25 mouse cellular contexts compared by ENCODE assay signal in the genomic region with DNA sequence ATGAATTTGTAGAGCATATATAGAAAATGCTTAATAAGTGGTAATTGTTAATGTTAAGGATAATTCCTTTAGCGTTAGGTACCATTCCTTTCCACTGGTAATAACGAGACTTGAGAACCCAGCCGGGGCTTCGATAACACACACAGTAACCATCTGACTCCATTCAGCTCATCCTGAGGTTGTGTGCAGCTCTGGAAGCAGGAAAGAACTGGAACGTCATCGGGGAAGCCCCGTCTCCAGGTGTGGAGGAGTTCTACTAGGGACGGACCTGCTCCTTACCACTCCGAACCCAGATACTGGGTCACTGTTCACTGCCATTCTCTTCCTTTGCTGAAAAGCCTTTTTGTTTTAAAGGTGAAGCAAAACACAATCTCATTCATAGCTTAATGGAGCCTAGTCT. TPM values are rescaled to one million over a fixed set of nuclear protein-coding genes. Genes with fewer than 3 reads are reported as not detected.
A peak's percentile ranks its signal among the peaks of the same experiment; 100 is the strongest.
DNase-seq lines count a peak whose midpoint lies in the region; ATAC-seq lines count a peak whose summit lies in the region.
"Had no signal": no experiment of that assay in that cellular context is flagged by ENCODE, and none has a peak within 500 bp of the region (broad histone marks: within the 10 kb centered on the region; RNA-seq: fewer than 3 reads in every experiment).

No protein-coding gene starts in this region.

- peak overlapping the region; percentile 22 for H3K4me2 ChIP-seq in forebrain, embryonic 16.5 days (ENCODE audit: low read length)
- H3K4me2 ChIP-seq in forebrain, embryonic 11.5 days (ENCODE audit: low read depth, low read length, severe bottlenecking) = no peak overlapping the region
- H3K4me2 ChIP-seq in limb, embryonic 11.5 days (ENCODE audit: low read depth, severe bottlenecking) = no peak overlapping the region
- H3K4me2 ChIP-seq: embryonic facial prominence, embryonic 12.5 days; heart, embryonic 11.5 days; liver, embryonic 11.5 days had no signal

- no peak for DNase-seq in forebrain, embryonic 11.5 days (ENCODE audit: low spot score)
- peak; percentile 17 for DNase-seq in limb, embryonic 11.5 days (ENCODE audit: low spot score)
- no peak for DNase-seq in limb, embryonic 10.5 days (ENCODE audit: low spot score)
- peak; percentile 25 for DNase-seq in ZHBTc4 (ENCODE audit: low read depth, low spot score)
- no peak for DNase-seq in right cerebral cortex, postnatal 4 days
- no peak for DNase-seq in adrenal gland, postnatal 10 days
- DNase-seq: gastrocnemius, adult 2 months; heart, postnatal 14 days; kidney, adult 11 months; left cerebral cortex, postnatal 4 days; lung, adult 18-20 months; lung, postnatal 14 days; midbrain, embryonic 14.5 days; retina, postnatal 1 day had no signal

- no peak overlapping the region for H3K9ac ChIP-seq in forebrain, embryonic 16.5 days (replicated peaks; ENCODE audit: low read depth, low read length)
- H3K9ac ChIP-seq in forebrain, embryonic 11.5 days (ENCODE audit: low read length) = no peak overlapping the region
- no peak overlapping the region for H3K9ac ChIP-seq in limb, embryonic 11.5 days (ENCODE audit: low read length)
- H3K9ac ChIP-seq: embryonic facial prominence, embryonic 12.5 days had no signal

- peak overlapping the region; percentile 7; the same call in 1 of the 2 replicates for H3K4me3 ChIP-seq in forebrain, embryonic 16.5 days (replicated peaks; ENCODE audit: low read length)
- H3K4me3 ChIP-seq in forebrain, embryonic 11.5 days (ENCODE audit: low read depth, low read length) = no peak overlapping the region
- H3K4me3 ChIP-seq in limb, embryonic 11.5 days (ENCODE audit: low read depth, low read length) = no peak overlapping the region
- no peak overlapping the region for H3K4me3 ChIP-seq in limb, embryonic 10.5 days
- H3K4me3 ChIP-seq: embryonic facial prominence, embryonic 12.5 days; erythroblast, embryonic 14.5 days; gastrocnemius, adult 2 months; myocyte had no signal

- peaks cover 9% of the 10 kb centered on the region for H3K27me3 ChIP-seq in forebrain, embryonic 16.5 days (replicated peaks; ENCODE audit: control insufficient read depth, insufficient read depth, low read length)
- H3K27me3 ChIP-seq in forebrain, embryonic 11.5 days (ENCODE audit: control insufficient read depth, insufficient read depth, low read length) = peaks cover 22% of the 10 kb centered on the region
- peaks cover 29% of the 10 kb centered on the region for H3K27me3 ChIP-seq in limb, embryonic 11.5 days (ENCODE audit: control insufficient read depth, insufficient read depth, low read length)
- H3K27me3 ChIP-seq in limb, embryonic 10.5 days (ENCODE audit: low read depth, poor library complexity, severe bottlenecking) = peaks cover 62% of the 10 kb centered on the region

- no peak for ATAC-seq in forebrain, embryonic 16.5 days
- ATAC-seq in forebrain, embryonic 11.5 days (replicated peaks; ENCODE audit: low FRiP score) = no peak
- no peak for ATAC-seq in limb, embryonic 11.5 days (ENCODE audit: insufficient number of reproducible peaks, low FRiP score, low TSS enrichment, low read depth)

- peaks cover 6% of the 10 kb centered on the region for H3K4me1 ChIP-seq in forebrain, embryonic 16.5 days (replicated peaks; ENCODE audit: control insufficient read depth, insufficient read depth, low read length)
- H3K4me1 ChIP-seq in forebrain, embryonic 11.5 days (replicated peaks; ENCODE audit: control insufficient read depth, insufficient read depth, low read length) = no peaks in the 10 kb centered on the region
- no peaks in the 10 kb centered on the region for H3K4me1 ChIP-seq in limb, embryonic 11.5 days (ENCODE audit: control insufficient read depth, insufficient read depth, low read length)
- H3K4me1 ChIP-seq in limb, embryonic 10.5 days = peaks cover 13% of the 10 kb centered on the region
- H3K4me1 ChIP-seq: embryonic facial prominence, embryonic 12.5 days had no signal

- no peaks in the 10 kb centered on the region for H3K36me3 ChIP-seq in forebrain, embryonic 16.5 days (ENCODE audit: control insufficient read depth, insufficient read depth)
- H3K36me3 ChIP-seq in forebrain, embryonic 11.5 days (ENCODE audit: control insufficient read depth, insufficient read depth, low read length) = no peaks in the 10 kb centered on the region
- no peaks in the 10 kb centered on the region for H3K36me3 ChIP-seq in limb, embryonic 11.5 days (ENCODE audit: control insufficient read depth, insufficient read depth, low read length)
- H3K36me3 ChIP-seq in limb, embryonic 10.5 days = no peaks in the 10 kb centered on the region
- H3K36me3 ChIP-seq: embryonic facial prominence, embryonic 12.5 days; G1E had no signal

- H3K9me3 ChIP-seq in forebrain, embryonic 16.5 days (ENCODE audit: control insufficient read depth, low read length) = no peaks in the 10 kb centered on the region
- H3K9me3 ChIP-seq in forebrain, embryonic 11.5 days (ENCODE audit: control insufficient read depth, low read length) = no peaks in the 10 kb centered on the region
- no peaks in the 10 kb centered on the region for H3K9me3 ChIP-seq in limb, embryonic 11.5 days (ENCODE audit: control insufficient read depth, low read length)
- H3K9me3 ChIP-seq in limb, embryonic 10.5 days (replicated peaks) = no peaks in the 10 kb centered on the region
- H3K9me3 ChIP-seq: embryonic facial prominence, embryonic 12.5 days had no signal

- no peak overlapping the region for H3K27ac ChIP-seq in forebrain, embryonic 16.5 days (ENCODE audit: low read length)
- H3K27ac ChIP-seq in forebrain, embryonic 11.5 days (ENCODE audit: low read depth, low read length) = no peak overlapping the region
- H3K27ac ChIP-seq in limb, embryonic 11.5 days (replicated peaks; ENCODE audit: low read depth, low read length) = no peak overlapping the region
- no peak overlapping the region for H3K27ac ChIP-seq in limb, embryonic 10.5 days
- H3K27ac ChIP-seq: embryonic facial prominence, embryonic 12.5 days; gastrocnemius, adult 2 months; kidney, postnatal 0 days had no signal

- WGBS in forebrain, embryonic 16.5 days = 89% methylated on average over 9 of the region's 9 CpGs
- 91% methylated on average over 9 of the region's 9 CpGs for WGBS in forebrain, embryonic 11.5 days
- WGBS in limb, embryonic 11.5 days = 93% methylated on average over 9 of the region's 9 CpGs
- 91% methylated on average over 9 of the region's 9 CpGs for WGBS in limb, embryonic 10.5 days

RNA-seq across cellular contexts. Expression of a gene that starts 2.6 kb away (rescaled TPM):
- 104 TPM in 2 replicates for polyA plus RNA-seq in forebrain, embryonic 16.5 days (2015; fragmentation: Nextera tagmentation; extraction: Ambion mirVana)
- polyA plus RNA-seq in forebrain, embryonic 11.5 days (2014; fragmentation: Nextera tagmentation; extraction: Ambion mirVana) = 8.3 and 9.0 TPM in 2 replicates
- polyA plus RNA-seq in limb, embryonic 11.5 days (2014; fragmentation: Nextera tagmentation; extraction: Ambion mirVana) = 0.91 and 1.7 TPM in 2 replicates
- 0.51 and 0.60 TPM in 2 replicates for polyA plus RNA-seq in limb, embryonic 10.5 days (2016; fragmentation: Nextera tagmentation; extraction: Ambion mirVana)
- 10 to 100 TPM; 11.4 to 12.6 TPM for total RNA-seq in adrenal gland, postnatal 10 days (2021)
- total RNA-seq: granulocyte monocyte progenitor cell, adult 5-6 weeks; megakaryocyte, adult 5-6 weeks; neutrophil, adult 5-6 weeks had no signal
- polyA plus RNA-seq: erythroblast, embryonic 14.5 days; G1E; myocyte had no signal

Comparison
In these comparisons a context has a peak if more than half of its experiments do, and no peak if none do; other contexts are left out.
1. DNase-seq: peak in limb, embryonic 11.5 days (single experiment) and ZHBTc4 (single experiment); none in forebrain, embryonic 11.5 days (single experiment), limb, embryonic 10.5 days (single experiment), right cerebral cortex, postnatal 4 days (single experiment) and adrenal gland, postnatal 10 days (single experiment).
2. RNA of a gene that starts 2.6 kb away (polyA plus RNA-seq): 104 TPM in forebrain, embryonic 16.5 days; 8.3 to 9.0 TPM in forebrain, embryonic 11.5 days, 0.91 to 1.7 TPM in limb, embryonic 11.5 days and 0.51 to 0.60 TPM in limb, embryonic 10.5 days; every median in the first group is over 10 times any median in the second.